Comparison of ENCODE assay signal across 24 mouse cellular contexts in the genomic region with DNA sequence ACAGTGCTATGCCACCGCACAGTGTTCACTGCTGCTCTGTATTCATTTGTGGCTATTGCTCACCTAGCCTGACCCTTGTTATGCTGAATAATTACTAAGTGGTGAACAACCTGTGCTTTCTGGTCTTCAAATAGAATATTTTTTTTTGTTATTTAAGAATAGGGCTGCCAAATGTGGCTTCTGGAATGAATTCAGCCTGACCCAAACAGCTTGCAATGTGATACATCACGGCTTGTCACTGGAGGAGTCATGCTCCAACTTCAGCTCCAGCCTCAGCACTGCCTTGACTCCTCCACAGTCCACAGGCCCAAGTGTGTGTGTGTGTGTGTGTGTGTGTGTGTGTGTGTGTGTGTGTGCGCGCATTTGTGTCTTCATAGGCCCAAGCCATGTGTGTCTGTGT. TPM values are rescaled to one million over a fixed set of nuclear protein-coding genes. Genes with fewer than 3 reads are reported as not detected.
"Had no signal": no experiment of that assay in that cellular context is flagged by ENCODE, and none has a peak within 500 bp of the region (broad histone marks: within the 10 kb centered on the region; RNA-seq: fewer than 3 reads in every experiment).

No protein-coding gene starts in this region.

- DNase-seq: gastrocnemius, postnatal 10 days; gastrocnemius, postnatal 25 days; heart, adult 18-20 months; heart, postnatal 10 days; kidney, adult 11 months; kidney, adult 2 months; kidney, adult 9 months; kidney, postnatal 14 days; kidney, postnatal 36 days; layer of hippocampus, adult 9-11 months; layer of hippocampus, postnatal 36 days; left cerebral cortex, postnatal 4 days had no signal

- H3K4me3 ChIP-seq: heart, embryonic 10.5 days; heart, embryonic 12.5 days; hindbrain, embryonic 13.5 days; hindbrain, embryonic 15.5 days; kidney, embryonic 15.5 days; limb, embryonic 13.5 days; limb, embryonic 15.5 days; liver, embryonic 12.5 days had no signal

- H3K27ac ChIP-seq: heart, embryonic 10.5 days; hindbrain, embryonic 13.5 days; hindbrain, embryonic 15.5 days; hindbrain, postnatal 0 days; kidney, embryonic 15.5 days; kidney, postnatal 0 days; limb, embryonic 13.5 days; limb, embryonic 15.5 days; liver, embryonic 12.5 days; liver, embryonic 14.5 days had no signal

RNA-seq across cellular contexts. Expression of a gene that starts 10.6 kb away (rescaled TPM):
- total RNA-seq: hematopoietic stem cell, adult 5-6 weeks; hindbrain, postnatal 0 days had no signal
